Mouse (Mus musculus): ENCODE measurements at regions not wholly inside any gene's neighbourhood (a gene's known extent, or its start where the extent isn't known, plus 50 kb on each side); places are given as distances from the start of the nearest gene placed in this dataset.
A peak's percentile ranks its signal among the peaks of the same experiment; 100 is the strongest.

DNA sequence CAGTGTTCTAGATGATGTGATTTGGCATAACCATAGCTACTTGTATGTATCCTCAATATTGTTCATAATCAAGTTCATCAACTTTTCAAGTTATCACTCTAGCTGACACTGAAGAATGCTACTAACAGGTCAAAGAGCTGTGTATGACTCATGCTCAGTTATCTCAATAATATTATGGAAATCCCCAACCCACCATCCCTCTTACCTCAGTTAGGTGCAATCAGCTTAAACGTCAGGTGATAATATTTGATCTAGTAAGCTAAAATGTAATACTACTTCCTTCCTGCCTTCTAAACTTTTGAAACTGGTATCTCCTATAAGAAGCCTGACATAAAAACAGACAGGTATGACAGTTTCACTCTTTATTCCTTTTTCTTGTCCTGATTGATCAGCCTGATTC lies 474.6 kb downstream of the Gm11232 start:
- H3K79me2 ChIP-seq (ENCODE audit: control insufficient read depth, insufficient read depth), result no peaks in the 10 kb centered on the region
- H3ac ChIP-seq (ENCODE audit: control insufficient read depth, insufficient read length, low read depth), result no peak overlapping the region
- no peaks in the 10 kb centered on the region for H3K27me3 ChIP-seq (ENCODE audit: control insufficient read depth, insufficient read depth, insufficient read length)
- H3K36me3 ChIP-seq (ENCODE audit: control insufficient read depth, insufficient read depth), result no peaks in the 10 kb centered on the region
- no peaks in the 10 kb centered on the region for H3K79me3 ChIP-seq (ENCODE audit: low read depth)
- no peak overlapping the region for H3K4me3 ChIP-seq (ENCODE audit: insufficient read depth, poor library complexity, severe bottlenecking)
- TF ChIP-seq MAX (IDR thresholded peaks at IDR 0.05) (no peak), USF1 (IDR thresholded peaks at IDR 0.05; ENCODE audit: low read depth) (no peak), CTCF (IDR thresholded peaks at IDR 0.05; ENCODE audit: control insufficient read depth, insufficient read depth, insufficient read length) (no peak), FOSL1 (IDR thresholded peaks at IDR 0.05; ENCODE audit: insufficient read depth, low read length, poor library complexity, severe bottlenecking) (no peak), MYOG (IDR thresholded peaks at IDR 0.05; ENCODE audit: control insufficient read depth, extremely low read depth, insufficient read length) (no peak), CEBPB (IDR thresholded peaks at IDR 0.05; ENCODE audit: low read depth) (no peak), MYOD1 (IDR thresholded peaks at IDR 0.05; ENCODE audit: control insufficient read depth, insufficient read length, low read depth) (no peak)

DNA sequence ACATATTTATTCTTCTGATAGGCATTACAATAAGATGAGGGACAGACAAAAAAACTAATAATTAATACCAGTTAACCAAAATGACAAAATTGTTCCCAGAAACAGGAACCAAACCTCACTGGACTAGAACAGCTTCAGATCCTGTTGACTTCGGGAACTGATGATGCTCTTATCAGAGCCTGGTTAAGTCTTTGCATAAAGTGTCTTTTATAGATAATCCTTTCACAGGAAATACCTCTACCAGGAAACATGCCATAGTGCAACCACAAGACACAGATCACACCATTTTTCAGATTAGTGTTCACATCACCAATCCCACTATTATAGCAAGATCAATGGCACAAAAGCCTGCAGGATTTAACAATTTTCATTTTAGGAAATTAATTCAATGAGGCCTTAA lies 478.1 kb downstream of the Gm11232 start:
- Histone ChIP-seq H3K79me2 (ENCODE audit: control insufficient read depth, insufficient read depth) (no peaks in the 10 kb centered on the region), H3K27me3 (ENCODE audit: control insufficient read depth, insufficient read depth, insufficient read length) (no peaks in the 10 kb centered on the region), H3ac (ENCODE audit: control insufficient read depth, insufficient read length, low read depth) (no peak overlapping the region), H3K36me3 (ENCODE audit: control insufficient read depth, insufficient read depth) (no peaks in the 10 kb centered on the region), H3K79me3 (ENCODE audit: low read depth) (no peaks in the 10 kb centered on the region), H3K4me3 (ENCODE audit: insufficient read depth, poor library complexity, severe bottlenecking) (no peak overlapping the region)
- TF ChIP-seq MYOD1 (IDR thresholded peaks at IDR 0.05; ENCODE audit: control insufficient read depth, insufficient read length, low read depth) (no peak), CTCF (IDR thresholded peaks at IDR 0.05; ENCODE audit: control insufficient read depth, insufficient read depth, insufficient read length) (no peak), MAX (IDR thresholded peaks at IDR 0.05) (no peak), FOSL1 (IDR thresholded peaks at IDR 0.05; ENCODE audit: insufficient read depth, low read length, poor library complexity, severe bottlenecking) (no peak), CEBPB (IDR thresholded peaks at IDR 0.05; ENCODE audit: low read depth) (no peak), USF1 (IDR thresholded peaks at IDR 0.05; ENCODE audit: low read depth) (no peak), MYOG (IDR thresholded peaks at IDR 0.05; ENCODE audit: control insufficient read depth, extremely low read depth, insufficient read length) (no peak)

DNA sequence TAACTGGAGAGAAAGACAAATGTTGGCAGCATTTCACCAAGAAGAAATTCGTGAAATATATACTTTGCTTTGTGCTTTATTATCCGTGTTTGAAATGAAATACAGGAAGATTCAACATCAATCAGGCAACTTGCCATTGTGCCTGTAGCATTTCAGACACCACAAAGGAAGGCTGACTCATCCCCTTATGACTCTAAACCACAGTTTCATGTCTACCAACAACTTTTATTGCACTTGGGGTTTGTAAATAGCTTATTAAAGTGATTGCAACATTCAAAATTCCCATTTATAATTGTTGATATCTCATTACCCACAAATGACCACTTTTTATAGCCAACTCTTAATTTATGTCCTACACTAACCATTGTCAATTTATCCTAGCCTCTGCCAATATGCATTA lies 497.9 kb downstream of the Gm11232 start:
- Histone ChIP-seq H3K36me3 (ENCODE audit: control insufficient read depth, insufficient read depth) (no peaks in the 10 kb centered on the region), H3ac (ENCODE audit: control insufficient read depth, insufficient read length, low read depth) (no peak overlapping the region), H3K79me3 (ENCODE audit: low read depth) (no peaks in the 10 kb centered on the region), H3K27me3 (ENCODE audit: control insufficient read depth, insufficient read depth, insufficient read length) (no peaks in the 10 kb centered on the region), H3K4me3 (ENCODE audit: insufficient read depth, poor library complexity, severe bottlenecking) (no peak overlapping the region), H3K79me2 (ENCODE audit: control insufficient read depth, insufficient read depth) (no peaks in the 10 kb centered on the region)
- TF ChIP-seq CTCF (IDR thresholded peaks at IDR 0.05; ENCODE audit: control insufficient read depth, insufficient read depth, insufficient read length), result no peak
- TF ChIP-seq FOSL1 (IDR thresholded peaks at IDR 0.05; ENCODE audit: insufficient read depth, low read length, poor library complexity, severe bottlenecking), result no peak
- no peak for TF ChIP-seq MAX (IDR thresholded peaks at IDR 0.05)
- TF ChIP-seq CEBPB (IDR thresholded peaks at IDR 0.05; ENCODE audit: low read depth), result peak; percentile 67
- no peak for TF ChIP-seq MYOD1 (IDR thresholded peaks at IDR 0.05; ENCODE audit: control insufficient read depth, insufficient read length, low read depth)

- H3K79me2 ChIP-seq (ENCODE audit: control insufficient read depth, insufficient read depth), result no peaks in the 10 kb centered on the region
- no peak overlapping the region for H3K4me3 ChIP-seq (ENCODE audit: insufficient read depth, poor library complexity, severe bottlenecking)
- no peak overlapping the region for H3ac ChIP-seq (ENCODE audit: control insufficient read depth, insufficient read length, low read depth)
- H3K79me3 ChIP-seq (ENCODE audit: low read depth), result no peaks in the 10 kb centered on the region
- no peaks in the 10 kb centered on the region for H3K27me3 ChIP-seq (ENCODE audit: control insufficient read depth, insufficient read depth, insufficient read length)
- H3K36me3 ChIP-seq (ENCODE audit: control insufficient read depth, insufficient read depth), result no peaks in the 10 kb centered on the region
- TF ChIP-seq USF1 (IDR thresholded peaks at IDR 0.05; ENCODE audit: low read depth) (no peak), FOSL1 (IDR thresholded peaks at IDR 0.05; ENCODE audit: insufficient read depth, low read length, poor library complexity, severe bottlenecking) (no peak), CEBPB (IDR thresholded peaks at IDR 0.05; ENCODE audit: low read depth) (no peak), CTCF (IDR thresholded peaks at IDR 0.05; ENCODE audit: control insufficient read depth, insufficient read depth, insufficient read length) (no peak), MYOD1 (IDR thresholded peaks at IDR 0.05; ENCODE audit: control insufficient read depth, insufficient read length, low read depth) (no peak), MAX (IDR thresholded peaks at IDR 0.05) (no peak), MYOG (IDR thresholded peaks at IDR 0.05; ENCODE audit: control insufficient read depth, extremely low read depth, insufficient read length) (no peak)
These were observed 527.3 kb downstream of the Gm11232 start for GRCm38 (mm10) chr4:71230497-71230872.

GRCm38 (mm10) chr4:71229796-71230496 lies 527.8 kb downstream of the Gm11232 start:
- no peaks in the 10 kb centered on the region for H3K27me3 ChIP-seq (ENCODE audit: control insufficient read depth, insufficient read depth, insufficient read length)
- no peak overlapping the region for H3ac ChIP-seq (ENCODE audit: control insufficient read depth, insufficient read length, low read depth)
- no peaks in the 10 kb centered on the region for H3K79me2 ChIP-seq (ENCODE audit: control insufficient read depth, insufficient read depth)
- H3K4me3 ChIP-seq (ENCODE audit: insufficient read depth, poor library complexity, severe bottlenecking), result no peak overlapping the region
- no peaks in the 10 kb centered on the region for H3K79me3 ChIP-seq (ENCODE audit: low read depth)
- H3K36me3 ChIP-seq (ENCODE audit: control insufficient read depth, insufficient read depth), result no peaks in the 10 kb centered on the region
- no peak for TF ChIP-seq MAX (IDR thresholded peaks at IDR 0.05)
- no peak for TF ChIP-seq CEBPB (IDR thresholded peaks at IDR 0.05; ENCODE audit: low read depth)
- TF ChIP-seq USF1 (IDR thresholded peaks at IDR 0.05; ENCODE audit: low read depth), result no peak
- no peak for TF ChIP-seq CTCF (IDR thresholded peaks at IDR 0.05; ENCODE audit: control insufficient read depth, insufficient read depth, insufficient read length)
- TF ChIP-seq MYOD1 (IDR thresholded peaks at IDR 0.05; ENCODE audit: control insufficient read depth, insufficient read length, low read depth), result no peak
- TF ChIP-seq MYOG (IDR thresholded peaks at IDR 0.05; ENCODE audit: control insufficient read depth, extremely low read depth, insufficient read length), result no peak
- TF ChIP-seq FOSL1 (IDR thresholded peaks at IDR 0.05; ENCODE audit: insufficient read depth, low read length, poor library complexity, severe bottlenecking), result no peak
